Mouse (Mus musculus) urinary bladder, postnatal 36 days (tissue): ENCODE measurements around the gene Agr2.

Experiments
- DNase-seq, 2 experiments: peaks; one replicate each; pipeline ENCODE4 v3.0.0; 2022; ENCODE audit warnings: low spot score in 2 of 2, mixed read lengths in 1 of 2

Gene Agr2

GRCm38 (mm10) chr12:36026126-36026525 is 33.4 kb downstream of the Agr2 start:
- DNase-seq: no peak

- DNase-seq: no peak
Measured at GRCm38 (mm10) chr12:36027171-36027570, 34.5 kb downstream of the Agr2 start.

GRCm38 (mm10) chr12:36028968-36029645 is 36.4 kb downstream of the Agr2 start:
- no peak for DNase-seq

- no peak for DNase-seq
Measured at GRCm38 (mm10) chr12:36029687-36030086, 37.0 kb downstream of the Agr2 start.

GRCm38 (mm10) chr12:36030660-36031363 is 38.1 kb downstream of the Agr2 start:
- DNase-seq: no peak

- DNase-seq: no peak
Measured at GRCm38 (mm10) chr12:36032419-36032818, 39.7 kb downstream of the Agr2 start.

GRCm38 (mm10) chr12:36035501-36035900 is 42.8 kb downstream of the Agr2 start:
- no peak for DNase-seq

GRCm38 (mm10) chr12:36036121-36036520 is 43.4 kb downstream of the Agr2 start:
- no peak for DNase-seq

- DNase-seq: no peak
Measured at GRCm38 (mm10) chr12:36036776-36037175, 44.1 kb downstream of the Agr2 start.

GRCm38 (mm10) chr12:36039541-36040084 is 46.9 kb downstream of the Agr2 start:
- DNase-seq: no peak

- DNase-seq: no peak
Measured at GRCm38 (mm10) chr12:36040571-36041280, 48.0 kb downstream of the Agr2 start.

- no peak for DNase-seq
Measured at GRCm38 (mm10) chr12:36041281-36041589, 48.5 kb downstream of the Agr2 start.

GRCm38 (mm10) chr12:36041703-36042347 is 49.1 kb downstream of the Agr2 start:
- DNase-seq: peak; percentile 30 to 34

- peak; percentile 82 to 89 for DNase-seq
Measured at GRCm38 (mm10) chr12:36042348-36042778, 49.7 kb downstream of the Agr2 start, which contains the start of gene Tspan13. Tspan13 (minus strand) TSS chr12:36042500.

GRCm38 (mm10) chr12:36044691-36045090 is 52.0 kb downstream of the Agr2 start:
- DNase-seq: no peak

- DNase-seq: no peak
Measured at GRCm38 (mm10) chr12:36046196-36046595, 53.5 kb downstream of the Agr2 start.

GRCm38 (mm10) chr12:36047593-36047992 is 54.9 kb downstream of the Agr2 start:
- no peak for DNase-seq

- no peak for DNase-seq
Measured at GRCm38 (mm10) chr12:36050276-36050675, 57.6 kb downstream of the Agr2 start.
